Mouse (Mus musculus): Measurements from ENCODE around the gene Ppp6r3. TPM values are rescaled to one million over a fixed set of nuclear protein-coding genes. Genes with fewer than 3 reads are reported as not detected.

Ppp6r3 gene
- polyA plus RNA-seq, 1 experiment from 2014 or later: 73.4 TPM

GRCm38 (mm10) chr19:3581326-3581725 lies 5.8 kb upstream of the Ppp6r3 start:
- no peaks in the 10 kb centered on the region for H3K27me3 ChIP-seq (replicated peaks; ENCODE audit: control insufficient read depth, insufficient read depth, low read length)
- H3K36me3 ChIP-seq (ENCODE audit: control insufficient read depth, insufficient read depth): no peaks in the 10 kb centered on the region
- WGBS: 27% methylated on average over 7 of the region's 7 CpGs
- H3K9me3 ChIP-seq (ENCODE audit: control insufficient read depth, low read length): no peaks in the 10 kb centered on the region
- no peak overlapping the region for H3K4me3 ChIP-seq (replicated peaks; ENCODE audit: low read length)
- peaks cover 3% of the 10 kb centered on the region; the same call in 1 of the 2 replicates for H3K4me1 ChIP-seq (replicated peaks; ENCODE audit: control insufficient read depth, insufficient read depth, low read length)
- no peak overlapping the region for H3K4me2 ChIP-seq (ENCODE audit: low read length)
- H3K9ac ChIP-seq (replicated peaks; ENCODE audit: low read depth, low read length): no peak overlapping the region
- H3K27ac ChIP-seq (ENCODE audit: low read length): no peak overlapping the region
- ATAC-seq: no peak

GRCm38 (mm10) chr19:3577911-3578290 lies 2.4 kb upstream of the Ppp6r3 start:
- Histone ChIP-seq H3K9me3 (ENCODE audit: control insufficient read depth, low read length) (no peaks in the 10 kb centered on the region), H3K36me3 (ENCODE audit: control insufficient read depth, insufficient read depth) (no peaks in the 10 kb centered on the region), H3K9ac (replicated peaks; ENCODE audit: low read depth, low read length) (no peak overlapping the region), H3K27me3 (replicated peaks; ENCODE audit: control insufficient read depth, insufficient read depth, low read length) (no peaks in the 10 kb centered on the region), H3K4me1 (replicated peaks; ENCODE audit: control insufficient read depth, insufficient read depth, low read length) (peaks cover 21% of the 10 kb centered on the region), H3K27ac (ENCODE audit: low read length) (no peak overlapping the region), H3K4me2 (ENCODE audit: low read length) (no peak overlapping the region), H3K4me3 (replicated peaks; ENCODE audit: low read length) (no peak overlapping the region)
- no peak for ATAC-seq

DNA sequence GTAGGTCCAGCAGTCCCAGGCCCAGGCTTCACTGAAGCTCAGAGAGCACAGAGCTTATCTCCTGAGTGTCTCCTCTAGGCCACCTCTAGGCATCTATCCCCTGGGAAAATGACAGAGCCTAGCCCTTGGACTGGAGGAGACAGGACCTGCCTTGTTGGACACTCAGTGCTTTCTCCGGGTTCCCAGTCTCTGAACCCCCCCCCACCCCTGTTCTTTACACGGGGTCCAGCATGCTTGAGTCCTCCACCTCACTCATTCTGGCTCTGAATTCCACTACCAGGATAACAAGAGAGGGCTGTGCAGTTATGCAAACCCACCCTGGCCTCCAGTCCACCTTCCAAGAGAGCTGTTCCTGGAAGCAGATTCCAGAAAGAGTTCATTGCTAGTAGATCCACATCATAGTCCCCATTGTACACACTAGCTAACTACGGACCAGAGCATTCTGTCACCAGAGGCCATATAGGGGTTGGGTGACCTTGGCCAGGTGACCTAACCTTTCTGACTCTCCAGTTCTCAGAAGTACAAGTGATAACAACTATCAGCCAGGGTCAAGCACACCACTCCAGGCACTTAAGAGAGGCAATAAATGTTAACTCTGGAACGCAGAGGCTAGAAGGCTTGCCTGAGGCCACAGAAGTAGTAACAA lies 1.8 kb upstream of the Ppp6r3 start:
- Histone ChIP-seq H3K4me1 (replicated peaks; ENCODE audit: control insufficient read depth, insufficient read depth, low read length) (peaks cover 21% of the 10 kb centered on the region), H3K27ac (ENCODE audit: low read length) (no peak overlapping the region), H3K9me3 (ENCODE audit: control insufficient read depth, low read length) (no peaks in the 10 kb centered on the region), H3K36me3 (ENCODE audit: control insufficient read depth, insufficient read depth) (no peaks in the 10 kb centered on the region), H3K4me2 (ENCODE audit: low read length) (no peak overlapping the region), H3K27me3 (replicated peaks; ENCODE audit: control insufficient read depth, insufficient read depth, low read length) (no peaks in the 10 kb centered on the region), H3K9ac (replicated peaks; ENCODE audit: low read depth, low read length) (no peak overlapping the region), H3K4me3 (replicated peaks; ENCODE audit: low read length) (no peak overlapping the region)
- ATAC-seq: no peak
- WGBS: 91% methylated on average over 4 of the region's 4 CpGs

DNA sequence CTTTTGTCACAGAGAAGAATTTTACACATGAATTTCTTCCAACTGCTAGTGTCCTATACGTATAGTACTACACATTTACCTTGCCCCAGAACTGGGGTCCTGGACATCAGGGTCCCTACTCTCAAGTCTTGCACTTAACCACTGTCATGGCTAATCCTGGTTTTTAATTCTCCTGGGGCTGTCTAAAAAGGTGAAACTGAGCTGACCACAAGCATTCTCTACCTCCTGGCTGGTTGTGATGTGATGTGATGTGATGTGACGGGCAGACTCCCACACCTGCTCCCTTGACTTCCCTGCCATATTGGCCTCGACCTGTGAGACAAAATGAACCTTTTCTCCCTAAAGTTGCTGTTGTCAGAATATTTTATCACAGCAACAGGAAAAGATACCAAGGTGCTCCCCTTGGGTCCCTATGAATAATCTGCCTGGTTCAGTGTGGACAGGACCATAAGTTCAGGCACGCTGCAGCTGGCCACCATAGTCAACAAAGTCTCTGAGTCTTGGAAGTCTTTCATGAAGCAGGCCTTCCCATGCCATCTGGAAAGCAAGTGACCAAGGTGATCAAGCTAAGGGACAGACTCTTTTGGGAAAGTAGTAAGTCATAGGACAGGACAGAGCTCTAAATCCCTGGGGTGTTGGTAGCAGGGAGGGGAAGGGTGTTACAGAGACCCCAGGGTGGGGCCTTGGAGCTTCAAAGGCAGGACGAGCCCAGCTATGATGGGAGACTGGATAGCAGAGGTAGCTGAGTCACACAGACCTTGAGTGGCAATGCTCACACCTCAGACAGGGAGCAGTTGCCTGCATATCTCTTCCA lies 1.1 kb upstream of the Ppp6r3 start:
- peak overlapping the region; percentile 92 for H3K4me3 ChIP-seq (replicated peaks; ENCODE audit: low read length)
- WGBS: 72% methylated on average over 5 of the region's 5 CpGs
- H3K9me3 ChIP-seq (ENCODE audit: control insufficient read depth, low read length): no peaks in the 10 kb centered on the region
- H3K27me3 ChIP-seq (replicated peaks; ENCODE audit: control insufficient read depth, insufficient read depth, low read length): no peaks in the 10 kb centered on the region
- H3K36me3 ChIP-seq (ENCODE audit: control insufficient read depth, insufficient read depth): no peaks in the 10 kb centered on the region
- ATAC-seq: 0 out of 2 replicates have a peak, but pooled peaks have one; percentile 1
- H3K9ac ChIP-seq (replicated peaks; ENCODE audit: low read depth, low read length): no peak overlapping the region
- H3K4me1 ChIP-seq (replicated peaks; ENCODE audit: control insufficient read depth, insufficient read depth, low read length): peaks cover 21% of the 10 kb centered on the region
- H3K27ac ChIP-seq (ENCODE audit: low read length): peak overlapping the region; percentile 92
- H3K4me2 ChIP-seq (ENCODE audit: low read length): peak overlapping the region; percentile 44

- Histone ChIP-seq H3K27ac (ENCODE audit: low read length) (peak overlapping the region; percentile 92), H3K36me3 (ENCODE audit: control insufficient read depth, insufficient read depth) (no peaks in the 10 kb centered on the region), H3K9me3 (ENCODE audit: control insufficient read depth, low read length) (no peaks in the 10 kb centered on the region), H3K4me1 (replicated peaks; ENCODE audit: control insufficient read depth, insufficient read depth, low read length) (peaks cover 21% of the 10 kb centered on the region), H3K9ac (replicated peaks; ENCODE audit: low read depth, low read length) (peak overlapping the region; percentile 84), H3K27me3 (replicated peaks; ENCODE audit: control insufficient read depth, insufficient read depth, low read length) (no peaks in the 10 kb centered on the region), H3K4me3 (replicated peaks; ENCODE audit: low read length) (peak overlapping the region; percentile 92), H3K4me2 (ENCODE audit: low read length) (peak overlapping the region; percentile 97)
- ATAC-seq: peak; percentile 18
- under 1% methylated on average over 49 of the region's 50 CpGs for whole genome bisulfite sequencing
Observed at GRCm38 (mm10) chr19:3575276-3575631, 295 bp downstream of the Ppp6r3 start.

DNA sequence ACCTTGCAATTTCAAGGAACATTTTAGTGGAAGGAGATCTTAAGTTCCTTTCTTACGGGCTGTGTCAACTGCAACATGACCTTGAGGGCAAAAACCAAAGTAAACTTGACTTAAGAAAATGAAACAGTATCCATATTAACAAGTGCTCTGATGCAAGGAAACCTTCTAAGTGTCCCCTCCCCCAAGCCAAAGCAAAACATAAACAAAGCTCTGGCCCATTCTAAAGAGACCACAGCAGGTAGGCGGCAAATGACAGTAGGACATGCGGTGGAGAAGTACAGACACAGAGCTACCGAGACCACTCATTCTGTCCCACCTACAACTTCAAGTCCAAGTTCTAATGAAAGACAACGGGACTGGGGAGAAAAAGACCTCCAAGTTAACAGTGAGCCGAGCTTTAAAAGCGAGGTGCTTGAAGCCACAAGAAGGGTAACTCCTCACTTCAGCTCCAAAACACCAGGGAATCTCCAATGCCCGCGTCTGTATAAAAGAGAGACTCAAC lies 905 bp downstream of the Ppp6r3 start:
- peak overlapping the region; percentile 97 for H3K4me2 ChIP-seq (ENCODE audit: low read length)
- H3K36me3 ChIP-seq (ENCODE audit: control insufficient read depth, insufficient read depth): no peaks in the 10 kb centered on the region
- ATAC-seq: no peak
- 5% methylated on average over 9 of the region's 9 CpGs for WGBS
- H3K9me3 ChIP-seq (ENCODE audit: control insufficient read depth, low read length): no peaks in the 10 kb centered on the region
- peak overlapping the region; percentile 92 for H3K27ac ChIP-seq (ENCODE audit: low read length)
- H3K27me3 ChIP-seq (replicated peaks; ENCODE audit: control insufficient read depth, insufficient read depth, low read length): no peaks in the 10 kb centered on the region
- peak overlapping the region; percentile 92 for H3K4me3 ChIP-seq (replicated peaks; ENCODE audit: low read length)
- peak overlapping the region; percentile 84 for H3K9ac ChIP-seq (replicated peaks; ENCODE audit: low read depth, low read length)
- H3K4me1 ChIP-seq (replicated peaks; ENCODE audit: control insufficient read depth, insufficient read depth, low read length): peaks cover 21% of the 10 kb centered on the region

GRCm38 (mm10) chr19:3564309-3564708 lies 11.2 kb downstream of the Ppp6r3 start:
- Histone ChIP-seq H3K4me3 (replicated peaks; ENCODE audit: low read length) (no peak overlapping the region), H3K9me3 (ENCODE audit: control insufficient read depth, low read length) (no peaks in the 10 kb centered on the region), H3K9ac (replicated peaks; ENCODE audit: low read depth, low read length) (no peak overlapping the region), H3K4me1 (replicated peaks; ENCODE audit: control insufficient read depth, insufficient read depth, low read length) (peaks cover 7% of the 10 kb centered on the region; the same call in 1 of the 2 replicates), H3K4me2 (ENCODE audit: low read length) (no peak overlapping the region), H3K27me3 (replicated peaks; ENCODE audit: control insufficient read depth, insufficient read depth, low read length) (no peaks in the 10 kb centered on the region), H3K36me3 (ENCODE audit: control insufficient read depth, insufficient read depth) (no peaks in the 10 kb centered on the region), H3K27ac (ENCODE audit: low read length) (no peak overlapping the region)
- ATAC-seq: no peak
- WGBS: 84% methylated on average over 3 of the region's 3 CpGs

GRCm38 (mm10) chr19:3562752-3563151 lies 12.8 kb downstream of the Ppp6r3 start:
- Histone ChIP-seq H3K4me1 (replicated peaks; ENCODE audit: control insufficient read depth, insufficient read depth, low read length) (0 out of 2 replicates have a peak, but pooled peaks cover 5% of the 10 kb centered on the region), H3K4me3 (replicated peaks; ENCODE audit: low read length) (no peak overlapping the region), H3K9me3 (ENCODE audit: control insufficient read depth, low read length) (no peaks in the 10 kb centered on the region), H3K27me3 (replicated peaks; ENCODE audit: control insufficient read depth, insufficient read depth, low read length) (no peaks in the 10 kb centered on the region), H3K27ac (ENCODE audit: low read length) (no peak overlapping the region), H3K9ac (replicated peaks; ENCODE audit: low read depth, low read length) (no peak overlapping the region), H3K36me3 (ENCODE audit: control insufficient read depth, insufficient read depth) (no peaks in the 10 kb centered on the region), H3K4me2 (ENCODE audit: low read length) (no peak overlapping the region)
- ATAC-seq: no peak
- 80% methylated on average over 6 of the region's 6 CpGs for WGBS

DNA sequence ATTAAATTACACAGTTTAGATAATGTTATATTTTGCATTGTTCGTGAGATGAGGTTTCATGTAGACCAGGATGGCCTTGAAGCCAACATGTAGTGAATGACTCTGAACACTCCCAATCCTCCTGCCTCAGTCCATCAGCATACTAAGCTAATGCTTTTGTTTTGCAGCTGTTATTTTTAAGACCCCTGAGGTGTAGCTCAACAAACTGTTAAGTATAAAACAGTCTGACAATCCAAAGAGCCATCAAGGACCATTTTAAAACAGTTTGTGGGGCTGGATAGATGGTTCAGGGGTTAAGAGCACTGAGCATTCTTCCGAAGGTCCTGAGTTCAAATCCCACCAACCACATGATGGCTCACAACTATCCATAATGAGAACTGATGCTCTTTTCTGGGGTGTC lies 13.3 kb downstream of the Ppp6r3 start:
- Histone ChIP-seq H3K27ac (ENCODE audit: low read length) (no peak overlapping the region), H3K4me2 (ENCODE audit: low read length) (no peak overlapping the region), H3K9ac (replicated peaks; ENCODE audit: low read depth, low read length) (no peak overlapping the region), H3K36me3 (ENCODE audit: control insufficient read depth, insufficient read depth) (no peaks in the 10 kb centered on the region), H3K9me3 (ENCODE audit: control insufficient read depth, low read length) (no peaks in the 10 kb centered on the region), H3K27me3 (replicated peaks; ENCODE audit: control insufficient read depth, insufficient read depth, low read length) (no peaks in the 10 kb centered on the region), H3K4me1 (replicated peaks; ENCODE audit: control insufficient read depth, insufficient read depth, low read length) (0 out of 2 replicates have a peak, but pooled peaks cover 4% of the 10 kb centered on the region), H3K4me3 (replicated peaks; ENCODE audit: low read length) (no peak overlapping the region)
- 96% methylated on average over 2 of the region's 2 CpGs for WGBS
- no peak for ATAC-seq

All from forebrain, embryonic 16.5 days (tissue).